Mouse (Mus musculus) lung, postnatal 0 days (tissue): ENCODE results near the gene Coil.

ENCODE experiments used
- CTCF ChIP-seq: IDR thresholded peaks from 2 replicates; pipeline ENCODE4 v1.5.1; 2016; ENCODE audit warnings: antibody characterized with exemption, mild to moderate bottlenecking
- EP300 ChIP-seq: IDR thresholded peaks from 2 replicates; pipeline ENCODE4 v1.6.1; 2016; ENCODE audit warnings: antibody characterized with exemption, mild to moderate bottlenecking, control low read depth

- TF ChIP-seq CTCF = no peak
- no peak for TF ChIP-seq EP300
Observed at GRCm38 (mm10) chr11:89007582-89007981, 37.5 kb downstream of the Coil start.
